Mouse (Mus musculus): ENCODE measurements around the gene Nkain4.

The Nkain4 gene

GRCm38 (mm10) chr2:180892841-180893521 lies 61.5 kb downstream of the Nkain4 start:
- peak; percentile 84 for DNase-seq

GRCm38 (mm10) chr2:180891835-180892323 lies 62.6 kb downstream of the Nkain4 start:
- peak; percentile 43 for DNase-seq

- peak; percentile 51 for DNase-seq
Observed at GRCm38 (mm10) chr2:180891075-180891834, 63.2 kb downstream of the Nkain4 start.

- DNase-seq, result peak; percentile 59
Observed at GRCm38 (mm10) chr2:180890422-180891074, 64.0 kb downstream of the Nkain4 start.

- no peak for DNase-seq
Observed at GRCm38 (mm10) chr2:180889921-180890280, 64.6 kb downstream of the Nkain4 start.

GRCm38 (mm10) chr2:180889271-180889920 lies 65.1 kb downstream of the Nkain4 start:
- peak; percentile 76 for DNase-seq

- no peak for DNase-seq
Observed at GRCm38 (mm10) chr2:180885270-180885669, 69.2 kb downstream of the Nkain4 start.

Measured in retina, postnatal 1 day (tissue).